Mouse (Mus musculus): ENCODE measurements around the gene Nxn. TPM values are rescaled to one million over a fixed set of nuclear protein-coding genes. Genes with fewer than 3 reads are reported as not detected.
"Not testable (repeated sequence)": the region's sequence is repeated elsewhere in the genome, so short reads cannot be mapped to it uniquely, and the experiment has no call there.

Gene Nxn
- polyA plus RNA-seq, 1 experiment from 2014 or later = 59.5 TPM

DNA sequence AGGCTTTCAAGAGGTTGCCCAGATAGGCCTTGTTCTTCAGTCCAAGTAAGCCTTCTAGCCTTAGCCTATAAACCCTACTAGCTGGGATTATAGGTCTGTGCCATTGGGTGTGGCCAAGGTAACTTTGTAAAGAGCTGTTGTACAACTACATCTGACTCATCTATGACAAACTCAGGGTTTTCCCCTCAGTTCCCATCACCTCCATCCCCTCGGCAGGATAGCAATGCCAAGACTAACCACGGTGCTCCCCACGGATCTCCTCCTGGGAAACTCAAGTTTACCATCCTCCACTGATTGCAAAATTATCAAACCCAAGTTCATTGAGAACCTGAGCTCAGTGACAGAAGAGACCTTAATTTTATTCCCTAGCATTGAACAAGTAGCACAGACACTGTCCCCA lies 162.8 kb downstream of the Nxn start:
- Histone ChIP-seq H3K4me3 (no peak overlapping the region), H3K27ac (replicated peaks) (no peak overlapping the region), H3K4me1 (0 out of 2 replicates have a peak, but pooled peaks cover under 1% of the 10 kb centered on the region), H3K36me3 (peaks cover 93% of the 10 kb centered on the region), H3K9me3 (replicated peaks) (no peaks in the 10 kb centered on the region), H3K27me3 (ENCODE audit: low read depth, poor library complexity, severe bottlenecking) (no peaks in the 10 kb centered on the region)
- no peak for DNase-seq (ENCODE audit: low spot score)
- WGBS = 95% methylated on average over 3 of the region's 3 CpGs

DNA sequence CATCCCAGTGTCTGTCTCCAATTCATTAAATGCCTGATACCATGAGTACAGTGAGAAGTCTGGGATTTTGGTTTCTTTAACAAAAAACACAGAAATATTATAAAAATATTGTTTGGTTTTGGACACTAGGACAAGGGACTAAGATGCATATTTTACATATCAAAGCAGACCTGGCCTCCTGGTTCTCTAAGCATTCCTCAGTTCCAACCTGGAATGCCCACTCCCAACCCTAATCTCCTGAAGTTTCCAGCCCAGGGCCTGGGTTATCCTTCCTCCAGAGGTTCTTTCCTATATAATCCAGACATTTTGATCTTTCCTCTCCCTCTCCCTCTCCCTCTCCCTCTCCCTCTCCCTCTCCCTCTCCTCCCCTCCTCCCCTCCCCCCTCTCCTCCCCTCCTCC lies 173.9 kb downstream of the Nxn start:
- H3K36me3 ChIP-seq = peaks cover 64% of the 10 kb centered on the region
- H3K9me3 ChIP-seq (replicated peaks) = no peaks in the 10 kb centered on the region
- no peak overlapping the region for H3K27ac ChIP-seq (replicated peaks)
- H3K27me3 ChIP-seq (ENCODE audit: low read depth, poor library complexity, severe bottlenecking) = no peaks in the 10 kb centered on the region
- no peak for DNase-seq (ENCODE audit: low spot score)
- H3K4me1 ChIP-seq = no peaks in the 10 kb centered on the region
- H3K4me3 ChIP-seq = no peak overlapping the region

DNA sequence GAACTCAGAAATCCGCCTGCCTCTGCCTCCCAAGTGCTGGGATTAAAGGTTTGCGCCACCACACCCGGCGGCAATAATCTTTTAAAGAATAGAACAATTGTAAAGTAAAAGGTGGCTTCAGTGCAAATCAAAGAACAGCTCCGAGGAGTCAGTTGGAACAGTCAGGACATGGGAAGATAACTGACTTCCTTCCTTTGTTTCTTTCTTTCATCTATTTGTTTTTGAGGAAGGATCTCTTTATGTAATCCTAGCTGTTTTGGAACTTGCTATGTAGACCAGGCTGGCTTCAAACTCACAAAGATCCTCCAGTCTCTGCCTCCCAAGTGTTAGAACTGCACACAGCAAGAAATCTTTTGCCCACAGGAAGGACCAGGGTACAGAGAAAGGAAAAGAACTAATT lies 174.3 kb downstream of the Nxn start:
- H3K4me1 ChIP-seq = no peaks in the 10 kb centered on the region
- no peak for DNase-seq (ENCODE audit: low spot score)
- H3K27ac ChIP-seq (replicated peaks) = no peak overlapping the region
- H3K36me3 ChIP-seq = peaks cover 68% of the 10 kb centered on the region
- H3K4me3 ChIP-seq = no peak overlapping the region
- WGBS = 96% methylated on average over 5 of the region's 5 CpGs
- H3K27me3 ChIP-seq (ENCODE audit: low read depth, poor library complexity, severe bottlenecking) = no peaks in the 10 kb centered on the region
- H3K9me3 ChIP-seq (replicated peaks) = no peaks in the 10 kb centered on the region

DNA sequence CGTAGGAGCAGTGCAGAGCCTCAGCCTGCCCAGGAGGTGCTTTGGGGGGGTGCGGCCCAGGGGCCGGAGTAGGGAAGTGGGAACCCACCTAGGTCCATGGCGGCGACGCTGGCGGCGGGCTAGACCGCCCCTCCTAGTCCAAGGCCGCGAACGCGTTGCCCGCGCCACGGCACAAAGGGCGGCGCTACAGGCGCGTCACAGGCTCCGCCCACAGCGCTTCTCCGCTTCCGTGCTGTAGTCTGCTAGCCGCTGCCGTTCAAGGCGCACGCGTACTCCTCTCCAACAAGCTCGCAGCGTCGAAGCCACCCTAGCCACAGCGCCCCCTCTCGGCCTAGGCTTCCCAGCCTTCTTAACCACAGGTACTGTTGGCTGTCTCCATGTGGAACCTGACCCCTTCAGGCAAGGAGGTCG lies 181.5 kb downstream of the Nxn start, which contains the start of the genes Dbil5 and Gemin4:
Dbil5 (plus strand) TSS at position 219 of the 411 bp plus-strand sequence.
Gemin4 (minus strand) TSS at position 275 of the 411 bp plus-strand sequence.
- peaks cover 28% of the 10 kb centered on the region for H3K27me3 ChIP-seq (ENCODE audit: low read depth, poor library complexity, severe bottlenecking)
- H3K36me3 ChIP-seq = peaks cover 53% of the 10 kb centered on the region
- peak within 1 kb of the TSS; percentile 98 for H3K27ac ChIP-seq (replicated peaks)
- peak; percentile 98 for DNase-seq (ENCODE audit: low spot score)
- H3K9me3 ChIP-seq (replicated peaks) = no peaks in the 10 kb centered on the region
- peak within 1 kb of the TSS; percentile 85 for H3K4me3 ChIP-seq
- H3K4me1 ChIP-seq = peaks cover 41% of the 10 kb centered on the region
- under 1% methylated on average over 35 of the region's 35 CpGs for WGBS

DNA sequence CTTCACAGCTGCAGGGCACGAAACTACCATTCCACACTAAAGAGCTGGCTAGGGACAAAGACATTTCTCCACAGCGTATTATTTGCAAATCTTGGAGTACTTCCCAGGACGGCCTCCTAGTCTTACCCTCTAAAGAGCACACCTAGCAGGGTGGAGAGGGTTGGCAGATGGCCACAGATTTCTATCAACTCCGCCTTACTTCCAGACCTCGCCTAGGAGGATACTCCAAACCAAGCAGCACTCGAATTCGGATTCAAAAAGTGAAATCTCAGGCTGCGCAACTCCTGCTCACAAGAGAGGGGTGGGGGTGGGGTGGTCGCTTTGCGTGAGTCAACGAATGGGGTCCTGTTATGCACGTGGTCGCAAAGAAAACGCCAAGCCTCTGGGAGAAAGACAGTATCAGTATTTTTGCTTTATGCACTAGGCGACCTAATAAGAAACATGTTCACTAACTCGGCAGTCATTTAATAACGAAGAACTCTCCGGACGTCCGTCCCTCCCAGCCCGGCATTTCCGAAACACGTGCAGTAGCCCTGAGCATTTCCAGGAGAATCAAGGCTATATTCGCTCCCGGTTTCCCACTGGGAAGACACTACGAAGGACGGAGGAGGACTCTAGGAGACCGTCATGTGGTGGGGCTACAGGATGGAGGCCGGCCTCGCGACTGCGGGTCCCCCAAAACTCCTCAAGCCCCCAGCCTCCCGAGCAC lies 182.1 kb downstream of the Nxn start:
- peak overlapping the region; percentile 98 for H3K27ac ChIP-seq (replicated peaks)
- peaks cover 53% of the 10 kb centered on the region for H3K36me3 ChIP-seq

DNA sequence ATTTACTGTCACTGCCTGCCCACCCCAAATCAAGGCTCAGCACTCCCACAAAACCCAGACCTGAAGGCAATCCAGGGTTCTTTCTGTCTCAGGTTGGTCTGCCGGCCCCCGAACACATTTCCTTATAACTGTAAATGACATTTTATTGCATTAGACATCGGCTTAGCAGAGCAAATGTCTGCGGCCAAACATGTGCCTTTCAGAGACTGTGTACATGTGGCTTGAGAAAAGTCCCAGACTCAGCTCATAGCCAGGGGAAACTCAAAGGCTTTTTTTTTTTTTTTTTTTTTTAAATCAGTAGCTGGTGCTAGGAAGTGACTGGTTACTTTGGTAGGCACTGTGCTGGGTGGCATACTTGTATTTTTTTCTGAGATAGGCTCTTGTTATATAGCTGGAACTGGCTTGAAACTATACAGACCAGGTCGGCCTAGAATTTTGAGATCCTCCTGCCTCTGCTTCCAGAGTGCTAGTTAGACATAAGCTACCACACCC lies 182.8 kb downstream of the Nxn start:
- H3K4me3 ChIP-seq = peak overlapping the region; percentile 85
- peaks cover 53% of the 10 kb centered on the region for H3K36me3 ChIP-seq
- H3K9me3 ChIP-seq (replicated peaks) = no peaks in the 10 kb centered on the region
- H3K27me3 ChIP-seq (ENCODE audit: low read depth, poor library complexity, severe bottlenecking) = peaks cover 36% of the 10 kb centered on the region
- peak overlapping the region; percentile 98 for H3K27ac ChIP-seq (replicated peaks)
- peaks cover 41% of the 10 kb centered on the region for H3K4me1 ChIP-seq
- no peak for DNase-seq (ENCODE audit: low spot score)
- 95% methylated on average over 5 of the region's 5 CpGs for WGBS

More for the DNA sequence above, 182.1 kb downstream of the Nxn start:
- Histone ChIP-seq H3K4me3 (peak overlapping the region; percentile 85), H3K27me3 (ENCODE audit: low read depth, poor library complexity, severe bottlenecking) (peaks cover 33% of the 10 kb centered on the region), H3K4me1 (peaks cover 41% of the 10 kb centered on the region), H3K9me3 (replicated peaks) (no peaks in the 10 kb centered on the region)
- no peak for DNase-seq (ENCODE audit: low spot score)
- WGBS = 6% methylated on average over 33 of the region's 33 CpGs

DNA sequence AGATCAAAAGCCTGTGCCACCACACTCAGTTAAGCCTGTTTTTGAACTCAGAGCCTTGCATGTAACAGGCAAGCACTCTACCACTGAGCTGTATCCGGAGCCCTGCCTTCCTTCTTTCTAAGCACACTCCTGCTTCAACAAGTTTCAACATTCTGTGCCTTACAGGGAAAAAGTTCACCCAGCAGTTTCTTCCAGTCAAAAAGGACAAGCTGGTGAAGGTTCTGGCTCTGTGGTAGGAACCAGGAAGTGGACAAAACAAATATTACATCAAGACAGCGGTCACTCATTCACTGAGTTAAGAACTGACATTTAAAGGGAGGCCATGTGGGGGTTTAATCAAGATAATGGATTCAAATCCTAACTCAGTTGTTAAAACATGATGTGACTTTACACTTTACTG lies 183.9 kb downstream of the Nxn start:
- H3K36me3 ChIP-seq = peaks cover 55% of the 10 kb centered on the region
- WGBS = 93% methylated on average over 2 of the region's 2 CpGs

DNA sequence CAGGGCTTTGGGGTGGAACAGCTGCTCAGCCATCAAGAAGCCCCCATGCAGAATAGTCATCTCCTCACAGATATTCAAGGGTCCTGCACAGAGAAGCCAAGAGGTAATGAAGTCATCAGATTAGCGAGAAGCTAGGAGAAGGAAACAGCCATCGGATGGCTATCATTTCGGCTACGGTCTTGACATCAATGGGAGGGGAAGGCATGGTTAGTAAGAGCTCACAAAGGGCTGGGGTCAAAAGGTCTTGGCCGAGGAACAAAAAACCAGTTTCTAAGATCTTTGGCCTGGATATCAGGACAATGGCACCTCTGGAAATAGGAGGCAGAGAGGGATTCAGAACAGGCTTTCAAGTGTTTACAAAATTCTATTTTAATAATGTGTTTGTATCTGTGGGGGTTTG lies 185.1 kb downstream of the Nxn start:
- H3K27me3 ChIP-seq (ENCODE audit: low read depth, poor library complexity, severe bottlenecking) = peaks cover 36% of the 10 kb centered on the region
- 43% methylated on average over 5 of the region's 5 CpGs for WGBS
- no peak overlapping the region for H3K27ac ChIP-seq (replicated peaks)
- DNase-seq (ENCODE audit: low spot score) = peak; percentile 38
- no peak overlapping the region for H3K4me3 ChIP-seq
- H3K36me3 ChIP-seq = peaks cover 60% of the 10 kb centered on the region
- H3K4me1 ChIP-seq = peaks cover 41% of the 10 kb centered on the region
- no peaks in the 10 kb centered on the region for H3K9me3 ChIP-seq (replicated peaks)

More for the DNA sequence above, 183.9 kb downstream of the Nxn start:
- Histone ChIP-seq H3K4me1 (peaks cover 41% of the 10 kb centered on the region), H3K4me3 (no peak overlapping the region), H3K9me3 (replicated peaks) (no peaks in the 10 kb centered on the region), H3K27ac (replicated peaks) (no peak overlapping the region), H3K27me3 (ENCODE audit: low read depth, poor library complexity, severe bottlenecking) (peaks cover 36% of the 10 kb centered on the region)
- no peak for DNase-seq (ENCODE audit: low spot score)

DNA sequence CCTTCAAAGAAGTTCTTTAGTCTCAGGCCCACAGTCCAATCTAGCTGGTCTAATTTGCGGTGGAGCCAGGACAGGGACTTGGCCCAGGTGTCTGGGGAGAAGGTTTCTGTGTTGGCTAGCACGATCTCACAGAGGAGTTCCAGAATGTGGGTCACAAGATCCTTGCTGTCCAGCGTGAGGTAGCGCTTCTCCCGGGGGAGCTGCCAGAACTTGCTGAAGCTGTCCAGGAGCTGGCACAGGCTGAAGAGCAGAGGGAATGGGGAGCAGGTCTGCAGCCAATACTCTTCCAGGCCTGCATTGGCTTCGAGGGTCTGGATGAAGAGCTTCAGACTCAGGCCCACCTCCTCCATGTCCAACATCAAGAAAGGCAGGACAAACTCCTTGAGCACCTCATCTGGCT lies 187.3 kb downstream of the Nxn start:
- not testable (repeated sequence) for DNase-seq (ENCODE audit: low spot score); H3K27ac ChIP-seq (replicated peaks); H3K9me3 ChIP-seq (replicated peaks); H3K4me3 ChIP-seq
- Histone ChIP-seq H3K4me1 (peaks cover 28% of the 10 kb centered on the region), H3K36me3 (peaks cover 82% of the 10 kb centered on the region), H3K27me3 (ENCODE audit: low read depth, poor library complexity, severe bottlenecking) (peaks cover 36% of the 10 kb centered on the region)
- WGBS = 88% methylated on average over 5 of the region's 6 CpGs

DNA sequence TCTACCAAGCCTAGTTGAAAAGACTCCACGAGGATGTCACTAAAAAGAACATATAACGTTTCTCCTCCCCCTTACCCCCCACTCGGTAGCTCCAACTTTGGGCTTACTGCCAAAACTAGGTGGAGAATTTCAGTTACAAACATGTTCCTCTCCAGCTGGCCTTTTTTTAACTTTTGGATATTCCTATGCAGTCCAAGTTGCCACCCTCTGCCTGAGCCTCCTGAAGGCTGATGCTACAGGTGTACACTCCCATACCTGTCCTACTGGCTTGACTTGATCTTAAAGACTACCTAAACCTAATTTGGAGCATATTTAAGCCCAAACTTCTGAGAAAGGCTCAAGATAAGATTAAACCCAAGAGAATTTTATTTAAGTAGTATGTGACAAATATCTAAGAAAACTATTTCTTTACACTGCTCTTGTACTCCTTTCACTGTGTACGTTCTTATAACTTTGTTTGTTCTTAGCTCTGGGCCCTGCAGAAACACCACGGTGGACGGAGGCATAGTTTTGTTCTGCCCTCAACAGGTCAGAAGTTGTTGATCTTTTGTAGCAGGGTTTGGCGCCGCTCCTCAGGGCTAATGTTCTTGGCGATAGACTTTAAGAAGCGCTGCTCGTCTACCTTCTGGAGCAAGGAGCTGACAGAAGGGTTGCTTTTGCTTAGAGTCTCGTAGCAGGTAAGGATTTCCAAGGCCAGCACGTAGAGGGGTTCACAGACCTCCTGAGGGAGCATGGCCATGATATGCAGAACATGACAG lies 188.5 kb downstream of the Nxn start:
- peaks cover 94% of the 10 kb centered on the region for H3K36me3 ChIP-seq
- H3K9me3 ChIP-seq (replicated peaks) = no peaks in the 10 kb centered on the region
- no peak overlapping the region for H3K27ac ChIP-seq (replicated peaks)
- WGBS = 94% methylated on average over 13 of the region's 13 CpGs
- no peak for DNase-seq (ENCODE audit: low spot score)
- H3K27me3 ChIP-seq (ENCODE audit: low read depth, poor library complexity, severe bottlenecking) = peaks cover 29% of the 10 kb centered on the region
- no peak overlapping the region for H3K4me3 ChIP-seq
- peaks cover 18% of the 10 kb centered on the region for H3K4me1 ChIP-seq
